Mouse (Mus musculus) neural tube, embryonic 12.5 days (tissue): ENCODE data around the gene Upk3bl. TPM values are rescaled to one million over a fixed set of nuclear protein-coding genes. Genes with fewer than 3 reads are reported as not detected.
A peak's percentile ranks its signal among the peaks of the same experiment; 100 is the strongest.
"Not testable (repeated sequence)": the region's sequence is repeated elsewhere in the genome, so short reads cannot be mapped to it uniquely, and the experiment has no call there.

Source experiments
- ATAC-seq: fragments of 200-750 bp; cut with Nextera tagmentation; 2 replicates; pipeline ENCODE4 v1.8.0; 2017; ENCODE audit warnings: low read depth, mild to moderate bottlenecking, moderate TSS enrichment, moderate library complexity; ENCODE audit not compliant: low FRiP score
- H3K27ac ChIP-seq: fragments of 300-500 bp; sonication (generic); 2 replicates; pipeline ENCODE4 v1.5.1; 2016
- H3K27me3 ChIP-seq: fragments of 300-500 bp; sonication (generic); replicated peaks from 2 replicates; pipeline ENCODE4 v1.6.1; 2016; ENCODE audit warnings: mild to moderate bottlenecking
- H3K36me3 ChIP-seq: fragments of 300-500 bp; sonication (generic); 2 replicates; pipeline ENCODE4 v1.6.1; 2016; ENCODE audit warnings: mild to moderate bottlenecking
- H3K4me1 ChIP-seq: fragments of 300-500 bp; sonication (generic); 2 replicates; pipeline ENCODE4 v1.6.1; 2016
- H3K4me2 ChIP-seq: fragments of 300-500 bp; sonication (generic); replicated peaks from 2 replicates; pipeline ENCODE4 v1.6.1; 2016; ENCODE audit warnings: mild to moderate bottlenecking
- H3K4me3 ChIP-seq: fragments of 300-500 bp; sonication (generic); 2 replicates; pipeline ENCODE4 v1.5.1; 2016
- H3K9ac ChIP-seq: fragments of 300-500 bp; sonication (generic); 2 replicates; pipeline ENCODE4 v1.6.1; 2016; ENCODE audit warnings: mild to moderate bottlenecking
- H3K9me3 ChIP-seq: fragments of 300-500 bp; sonication (generic); 2 replicates; pipeline ENCODE4 v1.6.1; 2016; ENCODE audit warnings: mild to moderate bottlenecking
- WGBS: fragments of 180-500 bp; shearing (Covaris S2); methylation state at CpG from one replicate; pipeline ENCODE4 v1.1.7; 2016; 5-methylcytosine and 5-hydroxymethylcytosine counted together
- polyA plus RNA-seq: library from polyadenylated mRNA; unstranded; fragments of >200 nt; fragmentation: Nextera tagmentation; extraction: Ambion mirVana; gene quantifications from 2 replicates; pipeline ENCODE4 v1.2.1, GENCODE M21; 2016

The Upk3bl gene
- polyA plus RNA-seq, 1 experiment from 2014 or later = 1.4 TPM

DNA sequence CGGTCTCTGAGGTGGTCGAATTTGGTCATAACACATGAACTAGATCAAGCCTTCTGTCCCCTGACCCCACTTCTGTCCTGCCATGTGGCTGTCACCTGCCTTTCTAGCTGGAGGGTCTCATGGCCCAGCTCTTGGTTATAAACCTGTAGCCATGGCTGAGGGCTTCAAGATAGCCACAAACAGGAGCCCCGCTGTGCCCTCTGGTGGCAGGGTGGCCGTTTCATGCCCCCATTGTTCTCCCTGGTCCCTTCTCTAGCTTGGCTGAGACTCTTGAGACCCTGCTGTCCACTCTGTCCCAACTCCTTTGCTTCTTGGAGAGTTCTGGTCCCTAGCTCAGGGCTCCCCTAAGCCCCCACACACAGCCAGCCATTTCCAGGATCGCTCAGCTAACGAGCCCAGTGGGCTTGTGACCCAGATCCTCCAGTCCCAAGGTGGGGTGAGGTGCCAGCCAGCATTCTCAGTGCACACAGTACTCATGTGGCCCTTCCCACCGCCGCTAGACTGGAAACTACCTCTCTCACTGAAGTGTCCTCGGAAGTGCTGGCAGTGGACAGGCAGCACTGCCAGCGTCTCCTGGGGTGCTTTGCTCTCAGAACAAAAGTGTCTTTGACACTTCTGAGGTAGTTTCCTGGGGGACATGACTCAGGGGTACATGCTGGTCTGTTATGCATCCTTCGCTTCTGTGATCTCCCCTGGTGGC is 26.5 kb upstream of the Upk3bl start:
- H3K9me3 ChIP-seq = no peaks in the 10 kb centered on the region
- no peak for ATAC-seq
- H3K4me2 ChIP-seq = no peak overlapping the region
- H3K4me1 ChIP-seq = no peaks in the 10 kb centered on the region
- no peak overlapping the region for H3K27ac ChIP-seq
- no peak overlapping the region for H3K9ac ChIP-seq
- no peaks in the 10 kb centered on the region for H3K27me3 ChIP-seq
- H3K36me3 ChIP-seq = peaks cover 66% of the 10 kb centered on the region
- H3K4me3 ChIP-seq = no peak overlapping the region
- WGBS = 78% methylated on average over 11 of the region's 11 CpGs

- H3K27ac ChIP-seq = no peak overlapping the region
- H3K9ac ChIP-seq = no peak overlapping the region
- no peaks in the 10 kb centered on the region for H3K27me3 ChIP-seq
- H3K36me3 ChIP-seq = peaks cover 31% of the 10 kb centered on the region
- WGBS = 86% methylated on average over 4 of the region's 4 CpGs
- H3K4me2 ChIP-seq = no peak overlapping the region
- H3K4me1 ChIP-seq = no peaks in the 10 kb centered on the region
- no peak for ATAC-seq
- H3K4me3 ChIP-seq = no peak overlapping the region
- peaks cover 3% of the 10 kb centered on the region; the same call in 1 of the 2 replicates for H3K9me3 ChIP-seq
These were observed 19.4 kb upstream of the Upk3bl start for GRCm38 (mm10) chr5:136034868-136035267.

DNA sequence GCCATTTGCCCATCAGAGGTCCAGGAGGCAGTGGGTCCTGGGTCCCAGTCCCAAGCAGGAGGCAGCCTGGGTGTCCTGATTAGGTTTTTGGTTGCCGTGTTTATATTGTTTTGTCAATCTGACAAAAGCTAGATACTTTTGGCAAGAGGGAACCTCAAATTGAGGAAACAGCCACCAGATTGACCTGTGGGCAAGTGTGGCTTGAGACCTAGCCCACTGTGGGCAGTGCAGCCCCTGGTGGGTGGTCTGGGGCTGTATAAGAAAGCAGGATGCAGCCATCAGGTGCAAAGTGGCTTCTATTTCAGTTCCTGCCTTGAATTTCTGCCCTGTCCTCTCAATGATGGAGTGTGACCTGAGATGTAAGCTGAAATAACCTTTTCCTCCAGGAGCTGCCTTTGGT is 19.0 kb upstream of the Upk3bl start:
- H3K9me3 ChIP-seq = peaks cover 3% of the 10 kb centered on the region; the same call in 1 of the 2 replicates
- H3K4me2 ChIP-seq = no peak overlapping the region
- ATAC-seq = no peak
- H3K9ac ChIP-seq = no peak overlapping the region
- peaks cover 26% of the 10 kb centered on the region for H3K36me3 ChIP-seq
- H3K4me1 ChIP-seq = no peaks in the 10 kb centered on the region
- no peak overlapping the region for H3K4me3 ChIP-seq
- WGBS = 86% methylated on average over 1 of the region's 1 CpGs
- no peak overlapping the region for H3K27ac ChIP-seq
- H3K27me3 ChIP-seq = no peaks in the 10 kb centered on the region

- no peak for ATAC-seq
- H3K4me2 ChIP-seq = no peak overlapping the region
- H3K36me3 ChIP-seq = peaks cover 13% of the 10 kb centered on the region
- no peaks in the 10 kb centered on the region for H3K4me1 ChIP-seq
- no peak overlapping the region for H3K9ac ChIP-seq
- no peak overlapping the region for H3K27ac ChIP-seq
- no peaks in the 10 kb centered on the region for H3K27me3 ChIP-seq
- H3K9me3 ChIP-seq = peaks cover 3% of the 10 kb centered on the region; the same call in 1 of the 2 replicates
- H3K4me3 ChIP-seq = no peak overlapping the region
- WGBS = 82% methylated on average over 1 of the region's 1 CpGs
These were observed 17.6 kb upstream of the Upk3bl start for GRCm38 (mm10) chr5:136036667-136037066.

DNA sequence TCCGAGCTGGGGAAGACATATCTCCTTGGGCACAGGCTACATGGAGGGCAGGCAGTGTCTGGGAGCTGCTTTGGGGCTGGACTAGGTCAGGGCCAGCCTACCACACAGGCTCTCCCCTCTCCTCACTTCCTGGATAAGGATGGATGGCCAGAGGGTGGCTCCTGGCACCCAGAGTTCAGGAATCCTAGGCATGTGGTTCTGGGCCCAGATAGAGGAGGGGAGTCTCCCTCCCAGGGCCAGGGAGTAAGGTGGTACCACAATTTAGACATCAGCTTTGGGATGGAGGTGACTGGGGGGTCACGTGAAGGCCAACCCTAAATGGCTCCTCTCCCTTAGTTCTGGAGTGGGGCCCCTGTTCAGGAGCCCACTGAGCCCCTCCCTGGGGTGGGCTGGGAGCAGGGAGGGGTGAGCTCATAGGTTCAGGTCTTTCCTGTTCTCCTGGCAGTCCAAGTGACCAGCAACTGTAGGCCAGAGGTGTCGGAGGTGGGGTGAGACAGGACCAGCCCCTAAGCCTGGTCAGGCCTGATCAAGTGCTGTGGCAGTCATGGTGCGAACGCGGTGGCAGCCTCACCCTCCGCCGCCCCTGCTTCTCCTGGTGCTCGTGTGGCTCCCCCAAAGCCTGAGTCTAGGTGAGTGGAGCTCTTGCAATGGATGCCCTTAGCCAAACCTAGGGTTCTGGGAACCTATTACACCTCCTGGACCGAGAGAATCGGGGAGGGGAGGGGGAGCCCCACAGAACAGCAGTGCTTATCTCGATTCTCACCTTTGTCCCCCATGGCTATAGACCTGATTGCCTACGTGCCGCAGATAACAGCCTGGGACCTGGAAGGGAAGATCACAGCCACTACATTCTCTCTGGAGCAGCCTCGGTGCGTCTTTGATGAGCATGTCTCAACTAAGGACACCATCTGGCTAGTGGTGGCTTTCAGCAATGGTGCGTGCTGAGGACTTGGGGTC is 15.8 kb upstream of the Upk3bl start, which contains the start of gene Upk3b:
Upk3b (plus strand) TSS at position 239 of the 957 bp plus-strand sequence.
- H3K36me3 ChIP-seq = no peaks in the 10 kb centered on the region
- ATAC-seq = no peak
- WGBS = 84% methylated on average over 17 of the region's 17 CpGs
- no peak within 1 kb of the TSS for H3K9ac ChIP-seq
- H3K4me3 ChIP-seq = no peak within 1 kb of the TSS
- H3K27ac ChIP-seq = no peak within 1 kb of the TSS
- no peaks in the 10 kb centered on the region for H3K27me3 ChIP-seq
- no peak within 1 kb of the TSS for H3K4me2 ChIP-seq
- peaks cover 3% of the 10 kb centered on the region; the same call in 1 of the 2 replicates for H3K9me3 ChIP-seq
- H3K4me1 ChIP-seq = no peaks in the 10 kb centered on the region

DNA sequence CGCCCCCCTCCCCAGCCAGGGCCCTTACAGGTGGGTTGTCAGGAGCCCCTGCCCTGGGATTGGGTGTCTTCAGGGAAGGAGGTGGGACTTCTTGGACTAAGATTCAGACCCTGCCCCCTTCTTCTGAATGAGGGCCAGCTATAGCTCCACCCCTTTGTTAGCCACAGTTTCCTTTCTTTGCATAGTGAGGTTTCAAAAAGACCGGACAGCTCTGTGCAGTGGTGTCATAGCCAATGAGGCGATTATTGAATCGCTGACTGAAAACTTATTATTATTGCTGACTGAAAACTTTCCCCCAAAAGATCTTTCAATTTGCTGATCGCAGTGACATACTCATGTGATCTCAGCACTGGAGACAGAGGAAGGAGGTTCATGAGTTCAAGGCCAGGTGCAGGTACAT is 14.1 kb upstream of the Upk3bl start:
- H3K4me3 ChIP-seq = no peak overlapping the region

GRCm38 (mm10) chr5:136041260-136041659 is 13.0 kb upstream of the Upk3bl start:
- Histone ChIP-seq H3K4me1 (no peaks in the 10 kb centered on the region), H3K9me3 (peaks cover 3% of the 10 kb centered on the region; the same call in 1 of the 2 replicates), H3K4me2 (no peak overlapping the region), H3K27me3 (no peaks in the 10 kb centered on the region), H3K9ac (no peak overlapping the region), H3K4me3 (no peak overlapping the region), H3K27ac (no peak overlapping the region), H3K36me3 (no peaks in the 10 kb centered on the region)
- WGBS = 40% methylated on average over 2 of the region's 2 CpGs
- no peak for ATAC-seq

More for the DNA sequence above, 14.1 kb upstream of the Upk3bl start:
- H3K27ac ChIP-seq = no peak overlapping the region
- H3K36me3 ChIP-seq = no peaks in the 10 kb centered on the region
- peak overlapping the region; percentile 24; the same call in 1 of the 2 replicates for H3K4me2 ChIP-seq
- H3K27me3 ChIP-seq = no peaks in the 10 kb centered on the region
- no peak overlapping the region for H3K9ac ChIP-seq
- ATAC-seq = no peak
- peaks cover 3% of the 10 kb centered on the region; the same call in 1 of the 2 replicates for H3K9me3 ChIP-seq
- H3K4me1 ChIP-seq = no peaks in the 10 kb centered on the region
- 48% methylated on average over 5 of the region's 5 CpGs for WGBS

GRCm38 (mm10) chr5:136041666-136042065 is 12.6 kb upstream of the Upk3bl start:
- WGBS = 96% methylated on average over 8 of the region's 8 CpGs
- Histone ChIP-seq H3K4me2 (no peak overlapping the region), H3K4me3 (no peak overlapping the region), H3K36me3 (no peaks in the 10 kb centered on the region), H3K27me3 (no peaks in the 10 kb centered on the region), H3K9me3 (peaks cover 3% of the 10 kb centered on the region; the same call in 1 of the 2 replicates), H3K9ac (no peak overlapping the region), H3K27ac (no peak overlapping the region), H3K4me1 (no peaks in the 10 kb centered on the region)
- ATAC-seq = no peak

- 75% methylated on average over 13 of the region's 13 CpGs for WGBS
- H3K27ac ChIP-seq = no peak overlapping the region
- no peak for ATAC-seq
- no peaks in the 10 kb centered on the region for H3K4me1 ChIP-seq
- H3K36me3 ChIP-seq = no peaks in the 10 kb centered on the region
- H3K4me3 ChIP-seq = no peak overlapping the region
- H3K9me3 ChIP-seq = no peaks in the 10 kb centered on the region
- H3K4me2 ChIP-seq = no peak overlapping the region
- no peaks in the 10 kb centered on the region for H3K27me3 ChIP-seq
- no peak overlapping the region for H3K9ac ChIP-seq
These were observed 9.4 kb upstream of the Upk3bl start for GRCm38 (mm10) chr5:136044865-136045264.

DNA sequence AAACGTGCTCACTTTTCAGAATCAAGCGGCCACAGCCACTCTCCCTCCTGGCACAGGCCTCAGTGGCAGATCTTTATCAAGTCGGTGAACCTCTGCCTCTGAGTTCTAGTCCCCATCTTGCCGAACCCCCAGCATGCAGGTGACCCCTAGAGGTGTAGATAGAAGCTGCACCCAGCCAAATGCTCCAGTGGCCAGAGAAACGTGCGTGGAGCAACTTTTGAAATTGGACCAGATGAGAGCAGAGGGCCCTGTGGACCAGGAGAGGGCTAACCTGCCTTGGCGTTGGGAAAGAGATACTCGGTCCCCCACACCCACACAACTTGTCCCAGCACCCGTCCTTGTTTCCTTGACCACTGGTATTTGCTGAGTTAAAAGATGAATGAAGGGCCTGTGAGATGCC is 8.9 kb upstream of the Upk3bl start:
- Histone ChIP-seq H3K4me1 (peaks cover 5% of the 10 kb centered on the region; the same call in 1 of the 2 replicates), H3K4me2 (no peak overlapping the region), H3K9me3 (no peaks in the 10 kb centered on the region), H3K9ac (no peak overlapping the region), H3K27me3 (no peaks in the 10 kb centered on the region), H3K4me3 (no peak overlapping the region), H3K27ac (no peak overlapping the region), H3K36me3 (no peaks in the 10 kb centered on the region)
- WGBS = 45% methylated on average over 9 of the region's 9 CpGs
- no peak for ATAC-seq

- WGBS = 4% methylated on average over 10 of the region's 10 CpGs
- Histone ChIP-seq H3K36me3 (no peaks in the 10 kb centered on the region), H3K9ac (no peak overlapping the region), H3K27ac (no peak overlapping the region), H3K4me2 (no peak overlapping the region), H3K27me3 (no peaks in the 10 kb centered on the region), H3K9me3 (no peaks in the 10 kb centered on the region), H3K4me3 (no peak overlapping the region), H3K4me1 (peaks cover 5% of the 10 kb centered on the region; the same call in 1 of the 2 replicates)
- ATAC-seq = no peak
These were observed 8.3 kb upstream of the Upk3bl start for GRCm38 (mm10) chr5:136045987-136046386.

DNA sequence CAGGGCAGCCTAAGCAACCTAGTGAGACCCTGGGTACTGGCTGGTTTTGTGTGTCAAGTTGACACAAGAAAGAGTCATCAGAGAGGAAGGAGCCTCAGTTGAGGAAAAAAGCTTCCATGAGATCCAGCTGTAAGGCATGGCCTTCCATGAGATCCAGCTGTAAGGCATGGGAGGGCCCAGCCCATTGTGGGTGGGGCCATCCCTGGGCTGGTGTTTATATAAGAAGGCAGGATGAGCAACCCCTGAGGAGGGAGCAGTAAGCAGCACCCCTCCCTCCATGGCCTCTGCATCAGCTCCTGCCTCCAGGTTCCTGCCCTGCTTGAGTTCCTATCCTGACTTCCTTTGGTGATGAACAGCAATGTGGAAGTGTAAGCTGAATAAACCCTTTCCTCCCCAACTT is 5.8 kb upstream of the Upk3bl start:
- H3K36me3 ChIP-seq, H3K9me3 ChIP-seq, H3K9ac ChIP-seq, H3K4me3 ChIP-seq, H3K27me3 ChIP-seq, H3K4me2 ChIP-seq, ATAC-seq, H3K27ac ChIP-seq: not testable (repeated sequence)
- peaks cover 17% of the 10 kb centered on the region for H3K4me1 ChIP-seq
